Mouse (Mus musculus) kidney, adult 2 months (tissue): ENCODE results near the gene Fam216a. TPM values are rescaled to one million over a fixed set of nuclear protein-coding genes. Genes with fewer than 3 reads are reported as not detected.

Experiments
- DNase-seq: peaks from one replicate; pipeline ENCODE4 v3.0.0; 2021
- H3K27ac ChIP-seq: fragments of 200-500 bp; 2 replicates; pipeline ENCODE4 v1.5.1; 2012; ENCODE audit warnings: low read depth, low read length, control low read depth, inconsistent platforms; ENCODE audit not compliant: insufficient read depth
- H3K27me3 ChIP-seq: fragments of 200-500 bp; replicated peaks from 2 replicates; pipeline ENCODE4 v1.6.1; 2012; ENCODE audit warnings: mild to moderate bottlenecking, moderate library complexity, low read length, inconsistent platforms; ENCODE audit not compliant: control insufficient read depth, insufficient read depth
- H3K36me3 ChIP-seq: fragments of 200-500 bp; 2 replicates; pipeline ENCODE4 v1.6.1; 2012; ENCODE audit warnings: mild to moderate bottlenecking, moderate library complexity, low read length, inconsistent platforms; ENCODE audit not compliant: control insufficient read depth, insufficient read depth
- H3K4me1 ChIP-seq: fragments of 200-500 bp; 2 replicates; pipeline ENCODE4 v1.6.1; 2011; ENCODE audit warnings: low read length; ENCODE audit not compliant: control insufficient read depth, insufficient read depth
- H3K4me3 ChIP-seq: fragments of 200-500 bp; 2 replicates; pipeline ENCODE4 v1.5.1; 2011; ENCODE audit warnings: mild to moderate bottlenecking, low read depth, low read length, control low read depth; ENCODE audit not compliant: insufficient read depth
- CTCF ChIP-seq: fragments of 200-500 bp; conservative IDR thresholded peaks from 2 replicates; pipeline ENCODE4 v1.5.1; 2011; ENCODE audit warnings: low read depth, mild to moderate bottlenecking, control low read depth, low read length, moderate library complexity, mixed read lengths; ENCODE audit not compliant: insufficient read depth, insufficient read length
- POLR2A ChIP-seq: fragments of 200-500 bp; IDR thresholded peaks from one replicate; pipeline ENCODE4 v1.6.1; 2011; ENCODE audit warnings: low read depth, low read length, control low read depth
- WGBS: fragments of 180-500 bp; shearing (Covaris S2); methylation state at CpG from one replicate; pipeline ENCODE4 v1.1.7; 2018; 5-methylcytosine and 5-hydroxymethylcytosine counted together
- polyA plus RNA-seq: library from polyadenylated mRNA; depleted of rRNA; stranded (reverse); fragments of >200 nt; gene quantifications from 2 replicates; pipeline ENCODE4 v1.2.3, GENCODE M21; 2012

Fam216a gene
- polyA plus RNA-seq, 1 experiment: 20.8 TPM

GRCm38 (mm10) chr5:122400628-122401302 lies 28.6 kb upstream of the Fam216a start:
- H3K4me3 ChIP-seq: no peak overlapping the region
- no peaks in the 10 kb centered on the region; the same call in 1 of the 2 replicates for H3K36me3 ChIP-seq
- WGBS: 52% methylated on average over 18 of the region's 18 CpGs

GRCm38 (mm10) chr5:122399871-122400270 lies 27.7 kb upstream of the Fam216a start:
- 70% methylated on average over 8 of the region's 8 CpGs for WGBS
- Histone ChIP-seq H3K4me3 (no peak overlapping the region), H3K27me3 (no peaks in the 10 kb centered on the region), H3K4me1 (peaks cover 13% of the 10 kb centered on the region; the same call in 1 of the 2 replicates), H3K36me3 (no peaks in the 10 kb centered on the region; the same call in 1 of the 2 replicates), H3K27ac (no peak overlapping the region; the same call in 1 of the 2 replicates)
- TF ChIP-seq CTCF (no peak), POLR2A (no peak)
- no peak for DNase-seq

More at GRCm38 (mm10) chr5:122400628-122401302, 28.6 kb upstream of the Fam216a start:
- TF ChIP-seq POLR2A (no peak), CTCF (no peak)
- Histone ChIP-seq H3K27me3 (no peaks in the 10 kb centered on the region), H3K4me1 (peaks cover 13% of the 10 kb centered on the region; the same call in 1 of the 2 replicates), H3K27ac (peak overlapping the region; percentile 62)
- peak; percentile 87 for DNase-seq

GRCm38 (mm10) chr5:122397495-122397894 lies 25.3 kb upstream of the Fam216a start:
- TF ChIP-seq POLR2A (no peak), CTCF (no peak)
- Histone ChIP-seq H3K4me1 (peaks cover 15% of the 10 kb centered on the region), H3K27me3 (no peaks in the 10 kb centered on the region), H3K36me3 (no peaks in the 10 kb centered on the region; the same call in 1 of the 2 replicates), H3K27ac (peak overlapping the region; percentile 74), H3K4me3 (no peak overlapping the region)
- WGBS: 83% methylated on average over 8 of the region's 8 CpGs
- DNase-seq: no peak

GRCm38 (mm10) chr5:122396791-122397190 lies 24.6 kb upstream of the Fam216a start:
- peak overlapping the region; percentile 86 for H3K27ac ChIP-seq
- no peaks in the 10 kb centered on the region; the same call in 1 of the 2 replicates for H3K36me3 ChIP-seq
- peak; percentile 83 for DNase-seq
- H3K27me3 ChIP-seq: no peaks in the 10 kb centered on the region
- peaks cover 11% of the 10 kb centered on the region for H3K4me1 ChIP-seq
- peak overlapping the region; percentile 23; the same call in 1 of the 2 replicates for H3K4me3 ChIP-seq
- TF ChIP-seq CTCF: no peak
- no peak for TF ChIP-seq POLR2A
- WGBS: 67% methylated on average over 10 of the region's 10 CpGs

GRCm38 (mm10) chr5:122393887-122394286 lies 21.7 kb upstream of the Fam216a start:
- Histone ChIP-seq H3K4me3 (no peak overlapping the region), H3K27ac (no peak overlapping the region), H3K4me1 (peaks cover 8% of the 10 kb centered on the region), H3K36me3 (no peaks in the 10 kb centered on the region; the same call in 1 of the 2 replicates), H3K27me3 (no peaks in the 10 kb centered on the region)
- peak; percentile 80 for DNase-seq
- 37% methylated on average over 2 of the region's 2 CpGs for WGBS
- TF ChIP-seq POLR2A: no peak
- TF ChIP-seq CTCF: peak; percentile 81

- Histone ChIP-seq H3K27me3 (no peaks in the 10 kb centered on the region), H3K4me3 (peak overlapping the region; percentile 98), H3K36me3 (no peaks in the 10 kb centered on the region), H3K4me1 (peaks cover 8% of the 10 kb centered on the region), H3K27ac (peak overlapping the region; percentile 84)
- TF ChIP-seq POLR2A (no peak), CTCF (no peak)
- 7% methylated on average over 19 of the region's 19 CpGs for WGBS
- peak; percentile 37 for DNase-seq
Observed at GRCm38 (mm10) chr5:122392227-122393004, 20.3 kb upstream of the Fam216a start.

GRCm38 (mm10) chr5:122391786-122392180 lies 19.6 kb upstream of the Fam216a start, which contains the start of gene Arpc3:
Arpc3 (plus strand) TSS chr5:122391878.
- peaks cover 8% of the 10 kb centered on the region for H3K4me1 ChIP-seq
- WGBS: under 1% methylated on average over 39 of the region's 39 CpGs
- H3K27me3 ChIP-seq: no peaks in the 10 kb centered on the region
- TF ChIP-seq CTCF: peak; percentile 94
- TF ChIP-seq POLR2A: peak; percentile 54
- peak within 1 kb of the TSS; percentile 84 for H3K27ac ChIP-seq
- peak within 1 kb of the TSS; percentile 98 for H3K4me3 ChIP-seq
- H3K36me3 ChIP-seq: no peaks in the 10 kb centered on the region
- DNase-seq: peak; percentile 95
